Mouse (Mus musculus): Measurements from ENCODE around the gene Smpdl3a. TPM values are rescaled to one million over a fixed set of nuclear protein-coding genes. Genes with fewer than 3 reads are reported as not detected.

Smpdl3a gene
- polyA plus RNA-seq, 2 experiments from 2014 or later, result 136 to 158 TPM

- ATAC-seq, result no peak
Measured at GRCm38 (mm10) chr10:57822473-57822872, 28.3 kb downstream of the Smpdl3a start.

DNA sequence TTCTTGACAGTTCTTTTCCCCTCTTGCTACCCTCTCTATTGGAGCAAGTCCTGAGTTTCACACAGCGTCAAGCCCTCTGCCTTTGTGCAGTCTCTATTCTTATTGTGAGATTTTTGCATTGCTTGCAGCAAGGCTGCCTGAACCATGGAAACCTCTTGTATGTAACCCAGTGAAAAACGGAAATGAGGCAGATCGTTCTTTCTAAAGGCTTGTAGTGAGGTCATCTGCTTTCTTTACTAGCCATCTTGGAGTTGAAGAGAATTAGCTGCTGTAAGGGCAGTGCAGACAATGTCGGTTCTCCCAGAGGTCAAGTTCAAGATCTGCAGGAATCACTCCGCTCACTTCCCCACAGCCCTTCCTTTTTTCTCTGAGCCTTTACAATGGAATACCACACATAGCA, 34.5 kb downstream of the Smpdl3a start:
- no peak for ATAC-seq

DNA sequence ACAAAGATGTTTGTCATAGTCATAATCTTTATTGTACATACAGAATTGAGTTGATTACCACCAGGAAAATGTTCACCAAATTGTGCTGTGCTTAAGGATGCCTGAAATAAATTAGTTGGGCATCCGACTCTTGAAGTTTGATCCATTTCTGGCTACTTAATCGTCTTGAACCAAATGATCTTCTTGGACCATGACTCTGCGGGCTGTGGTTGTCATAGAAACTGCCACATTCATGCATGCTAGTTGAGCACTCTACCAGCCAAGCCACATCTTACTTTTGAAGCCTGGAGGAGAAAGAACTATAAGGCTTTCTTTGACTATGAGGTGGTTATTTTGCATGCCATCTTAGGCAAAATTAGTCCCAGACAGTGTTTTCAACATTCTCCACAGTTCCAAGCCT, 35.5 kb downstream of the Smpdl3a start:
- ATAC-seq, result no peak

DNA sequence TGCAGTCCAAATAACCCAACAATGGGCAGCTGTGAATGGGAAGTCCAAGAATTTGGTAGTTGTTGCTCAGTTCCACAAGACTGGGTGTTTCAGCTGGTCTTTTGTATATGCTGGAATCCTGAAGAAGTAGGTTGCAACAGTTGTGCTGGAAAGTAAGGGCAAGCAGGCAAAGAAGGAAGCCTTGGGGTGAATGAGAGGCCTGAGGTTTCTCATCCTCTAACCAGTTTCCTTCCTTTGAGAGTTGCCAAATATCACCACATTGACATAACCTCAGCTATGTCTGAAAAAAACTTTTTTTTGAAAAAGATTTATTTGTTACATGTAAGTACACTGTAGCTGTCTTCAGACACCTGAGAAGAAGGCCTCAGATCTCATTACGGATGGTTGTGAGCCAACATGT, 41.0 kb downstream of the Smpdl3a start:
- ATAC-seq, result no peak

- ATAC-seq, result no peak
Measured at GRCm38 (mm10) chr10:57835982-57836381, 41.8 kb downstream of the Smpdl3a start.

DNA sequence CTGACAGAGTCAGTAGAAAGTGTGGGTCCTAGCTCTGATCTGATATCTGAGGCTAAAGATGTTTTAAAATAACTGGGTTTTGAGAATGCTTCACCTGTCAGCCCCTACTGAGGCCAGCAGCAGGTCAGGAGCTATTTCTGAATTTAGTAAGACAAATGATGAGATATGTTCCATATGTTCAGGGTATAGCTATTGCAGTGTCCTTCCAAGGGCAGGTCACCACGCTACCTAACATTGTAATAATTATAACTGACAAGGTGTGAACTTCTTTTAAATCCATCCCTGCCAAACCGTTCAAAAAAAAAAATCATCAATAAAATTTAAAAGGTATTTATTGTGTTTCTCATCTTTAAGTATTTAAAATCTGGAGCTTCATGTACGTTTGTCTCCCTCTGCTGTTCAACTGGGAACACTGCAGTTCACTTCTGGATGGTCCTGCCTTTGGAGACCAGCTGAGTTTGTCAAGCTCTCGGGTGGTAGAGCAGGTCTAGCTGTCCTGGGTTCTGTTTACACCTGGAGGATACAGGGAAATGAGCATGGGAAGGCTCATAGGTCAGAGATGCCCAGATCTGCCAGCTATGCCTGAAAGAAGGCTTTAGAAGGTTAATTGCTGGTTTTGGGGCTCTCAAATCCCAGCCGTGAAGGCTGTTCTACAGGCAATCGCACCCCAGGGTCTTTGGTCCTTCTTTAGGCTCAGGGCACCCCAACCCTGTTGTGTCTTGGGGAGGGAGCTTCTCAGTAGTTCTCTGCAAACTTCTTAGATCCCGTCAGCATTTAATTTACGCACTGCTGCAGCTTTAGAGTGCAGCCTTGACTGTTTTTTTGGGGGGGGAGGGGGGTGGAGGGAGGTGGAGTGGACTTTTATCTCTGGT, 47.7 kb downstream of the Smpdl3a start:
- peak; percentile 86 for ATAC-seq

DNA sequence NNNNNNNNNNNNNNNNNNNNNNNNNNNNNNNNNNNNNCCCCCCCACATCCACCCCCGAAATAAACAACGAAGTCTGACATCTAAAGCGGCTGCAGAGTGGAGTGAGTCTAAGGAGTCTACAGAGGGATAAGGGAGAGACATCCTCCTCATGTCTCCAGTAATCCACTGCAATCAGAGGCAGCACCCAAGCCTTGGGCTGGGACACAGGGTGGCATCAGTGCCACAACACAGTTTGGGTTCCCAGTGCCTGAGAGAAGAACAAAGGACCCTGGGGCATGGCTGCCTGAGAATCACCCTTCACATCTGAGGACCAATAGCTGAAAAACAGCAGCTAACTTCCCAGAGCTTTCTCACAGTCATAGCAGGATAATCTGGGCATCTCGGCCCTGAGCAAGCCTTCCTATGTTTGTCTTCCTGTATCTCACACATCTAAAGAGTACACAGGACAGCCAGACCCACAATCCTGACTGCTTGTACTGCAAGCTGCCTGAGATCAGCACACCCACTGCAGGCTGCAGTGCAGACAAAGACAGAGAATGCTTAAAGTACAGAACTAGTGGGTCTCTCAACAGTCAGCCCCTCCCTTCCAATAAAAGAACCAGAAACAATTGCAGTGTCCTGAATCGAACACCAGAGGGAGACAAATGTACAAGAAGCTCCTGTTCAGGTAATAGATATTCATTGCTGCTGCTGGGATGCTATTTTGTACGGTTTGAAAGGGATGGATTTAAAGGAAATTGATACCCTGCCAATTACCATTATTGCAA, 54.0 kb downstream of the Smpdl3a start:
- ATAC-seq, result peak; percentile 90

Other genes with a start within 250 kb of the Smpdl3a start
- 1 to 10 TPM; 1.6 to 2.1 TPM for gene Pkib, start 162.4 kb upstream of the Smpdl3a start, polyA plus RNA-seq (2017; shearing (Covaris generic))
- gene Fabp7, start 9.5 kb upstream of the Smpdl3a start, polyA plus RNA-seq (2017; shearing (Covaris generic)), result not detected

Measured in CD4-positive, CD25-positive, alpha-beta regulatory T cell, adult 4 months (primary cell).